Mouse (Mus musculus) midbrain, postnatal 0 days (tissue): ENCODE measurements around the gene Cdh13. TPM values are rescaled to one million over a fixed set of nuclear protein-coding genes. Genes with fewer than 3 reads are reported as not detected.

Experiments used
- ATAC-seq: fragments of 200-750 bp; cut with Nextera tagmentation; 2 replicates; pipeline ENCODE4 v1.8.0; 2017; ENCODE audit warnings: moderate number of reproducible peaks, mild to moderate bottlenecking, moderate TSS enrichment, moderate library complexity; ENCODE audit not compliant: low FRiP score
- DNase-seq: peaks from one replicate; pipeline ENCODE4 v3.0.0-alpha.2; 2015; ENCODE audit warnings: low spot score
- H3K27ac ChIP-seq: fragments of 300-500 bp; sonication (generic); 2 replicates; pipeline ENCODE4 v1.5.1; 2014; ENCODE audit warnings: low read depth, mild to moderate bottlenecking, low read length, mixed read lengths
- H3K27me3 ChIP-seq: fragments of 300-500 bp; sonication (generic); 2 replicates; pipeline ENCODE4 v1.6.1; 2014; ENCODE audit warnings: low read length, control low read depth, mixed read lengths; ENCODE audit not compliant: insufficient read depth
- H3K36me3 ChIP-seq: fragments of 300-500 bp; sonication (generic); 2 replicates; pipeline ENCODE4 v1.6.1; 2014; ENCODE audit warnings: low read length, control low read depth, mixed read lengths; ENCODE audit not compliant: insufficient read depth
- H3K4me1 ChIP-seq: fragments of 300-500 bp; sonication (generic); 2 replicates; pipeline ENCODE4 v1.6.1; 2014; ENCODE audit warnings: mild to moderate bottlenecking, control low read depth, antibody characterized with exemption, low read length, mixed read lengths; ENCODE audit not compliant: insufficient read depth
- H3K4me2 ChIP-seq: fragments of 300-500 bp; sonication (generic); 2 replicates; pipeline ENCODE4 v1.6.1; 2014; ENCODE audit warnings: low read depth, mild to moderate bottlenecking, low read length, mixed read lengths; ENCODE audit not compliant: poor library complexity, severe bottlenecking
- H3K4me3 ChIP-seq: fragments of 300-500 bp; sonication (generic); 2 replicates; pipeline ENCODE4 v1.5.1; 2014; ENCODE audit warnings: low read depth, mild to moderate bottlenecking, low read length, moderate library complexity
- H3K9ac ChIP-seq: fragments of 300-500 bp; sonication (generic); replicated peaks from 2 replicates; pipeline ENCODE4 v1.6.1; 2014; ENCODE audit warnings: mild to moderate bottlenecking, low read length, moderate library complexity, mixed read lengths; ENCODE audit not compliant: poor library complexity, severe bottlenecking
- H3K9me3 ChIP-seq: fragments of 300-500 bp; sonication (generic); 2 replicates; pipeline ENCODE4 v1.6.1; 2016; ENCODE audit warnings: low read length, control low read depth
- CTCF ChIP-seq: IDR thresholded peaks from 2 replicates; pipeline ENCODE4 v1.5.1; 2016; ENCODE audit warnings: antibody characterized with exemption, mild to moderate bottlenecking
- WGBS: fragments of 180-500 bp; shearing (Covaris S2); extraction: QIAGEN DNeasy Blood & Tissue Kit; methylation state at CpG from one replicate; pipeline ENCODE4 v1.1.7; 2014; 5-methylcytosine and 5-hydroxymethylcytosine counted together
- polyA plus RNA-seq: library from polyadenylated mRNA; unstranded; fragments of >200 nt; fragmentation: Nextera tagmentation; extraction: Ambion mirVana; gene quantifications from 2 replicates; pipeline ENCODE4 v1.2.1, GENCODE M21; 2015
- total RNA-seq: library from RNA; depleted of rRNA; stranded (reverse); fragments of >200 nt; gene quantifications from 2 replicates; pipeline ENCODE4 v1.2.3, GENCODE M21; 2014

Gene Cdh13
- total and polyA plus RNA-seq, 2 experiments from 2014 or later = 199 to 203 TPM

- H3K27ac ChIP-seq = 0 out of 2 replicates have a peak overlapping the region, but pooled peaks have one; percentile 26
- H3K36me3 ChIP-seq = no peaks in the 10 kb centered on the region
- 35% methylated on average over 14 of the region's 14 CpGs for WGBS
- no peaks in the 10 kb centered on the region for H3K9me3 ChIP-seq
- no peak overlapping the region for H3K4me3 ChIP-seq
- DNase-seq (no peak), ATAC-seq (no peak)
- TF ChIP-seq CTCF = no peak
- no peak overlapping the region for H3K4me2 ChIP-seq
- H3K9ac ChIP-seq = no peak overlapping the region
- H3K27me3 ChIP-seq = no peaks in the 10 kb centered on the region
- peaks cover 5% of the 10 kb centered on the region; the same call in 1 of the 2 replicates for H3K4me1 ChIP-seq
Measured at GRCm38 (mm10) chr8:118552397-118552796, 268.9 kb downstream of the Cdh13 start.

- H3K9ac ChIP-seq = no peak overlapping the region
- H3K4me1 ChIP-seq = peaks cover 5% of the 10 kb centered on the region; the same call in 1 of the 2 replicates
- no peak for DNase-seq
- 47% methylated on average over 4 of the region's 4 CpGs for WGBS
- TF ChIP-seq CTCF = no peak
- no peaks in the 10 kb centered on the region for H3K27me3 ChIP-seq
- H3K9me3 ChIP-seq = no peaks in the 10 kb centered on the region
- ATAC-seq = no peak
- 0 out of 2 replicates have a peak overlapping the region, but pooled peaks have one; percentile 26 for H3K27ac ChIP-seq
- H3K4me2 ChIP-seq = no peak overlapping the region
- H3K36me3 ChIP-seq = no peaks in the 10 kb centered on the region
- no peak overlapping the region for H3K4me3 ChIP-seq
Measured at GRCm38 (mm10) chr8:118552842-118553241, 269.3 kb downstream of the Cdh13 start.

GRCm38 (mm10) chr8:118564024-118564423 is 280.5 kb downstream of the Cdh13 start:
- no peaks in the 10 kb centered on the region for H3K36me3 ChIP-seq
- TF ChIP-seq CTCF = no peak

GRCm38 (mm10) chr8:118565186-118565585 is 281.7 kb downstream of the Cdh13 start:
- ATAC-seq (no peak), DNase-seq (no peak)
- Histone ChIP-seq H3K27ac (no peak overlapping the region), H3K36me3 (no peaks in the 10 kb centered on the region), H3K4me1 (no peaks in the 10 kb centered on the region), H3K4me3 (no peak overlapping the region), H3K4me2 (no peak overlapping the region), H3K9me3 (no peaks in the 10 kb centered on the region), H3K27me3 (no peaks in the 10 kb centered on the region), H3K9ac (no peak overlapping the region)
- no peak for TF ChIP-seq CTCF
- WGBS = 84% methylated on average over 5 of the region's 5 CpGs

More at GRCm38 (mm10) chr8:118564024-118564423, 280.5 kb downstream of the Cdh13 start:
- Histone ChIP-seq H3K4me3 (no peak overlapping the region), H3K27ac (no peak overlapping the region), H3K4me2 (no peak overlapping the region), H3K9me3 (no peaks in the 10 kb centered on the region), H3K9ac (no peak overlapping the region), H3K4me1 (no peaks in the 10 kb centered on the region), H3K27me3 (no peaks in the 10 kb centered on the region)
- no peak for ATAC-seq
- no peak for DNase-seq
- WGBS = 82% methylated on average over 6 of the region's 6 CpGs

GRCm38 (mm10) chr8:118565887-118566747 is 282.6 kb downstream of the Cdh13 start:
- H3K4me1 ChIP-seq = no peaks in the 10 kb centered on the region
- H3K9me3 ChIP-seq = no peaks in the 10 kb centered on the region
- no peaks in the 10 kb centered on the region for H3K27me3 ChIP-seq
- no peaks in the 10 kb centered on the region for H3K36me3 ChIP-seq
- ATAC-seq (no peak), DNase-seq (no peak)
- H3K9ac ChIP-seq = no peak overlapping the region
- no peak overlapping the region for H3K4me3 ChIP-seq
- no peak overlapping the region for H3K27ac ChIP-seq
- no peak overlapping the region for H3K4me2 ChIP-seq
- WGBS = 78% methylated on average over 6 of the region's 6 CpGs
- TF ChIP-seq CTCF = no peak

- Histone ChIP-seq H3K4me3 (no peak overlapping the region), H3K27me3 (no peaks in the 10 kb centered on the region), H3K9me3 (no peaks in the 10 kb centered on the region), H3K9ac (no peak overlapping the region), H3K36me3 (no peaks in the 10 kb centered on the region), H3K27ac (no peak overlapping the region), H3K4me1 (no peaks in the 10 kb centered on the region), H3K4me2 (no peak overlapping the region)
- no peak for TF ChIP-seq CTCF
- no peak for DNase-seq
- WGBS = 72% methylated on average over 8 of the region's 8 CpGs
- no peak for ATAC-seq
Measured at GRCm38 (mm10) chr8:118569366-118569765, 285.8 kb downstream of the Cdh13 start.
